Mouse (Mus musculus) myocyte (in vitro differentiated cells): Measurements from ENCODE around the gene Krt27. TPM values are rescaled to one million over a fixed set of nuclear protein-coding genes. Genes with fewer than 3 reads are reported as not detected.

Experiments
- H3K27me3 ChIP-seq: one replicate; pipeline ENCODE4 v1.6.1; 2011; ENCODE audit not compliant: control insufficient read depth, insufficient read depth, insufficient read length
- H3K36me3 ChIP-seq: one replicate; pipeline ENCODE4 v1.6.1; 2011; ENCODE audit not compliant: control insufficient read depth, insufficient read depth
- H3K4me2 ChIP-seq: one replicate; pipeline ENCODE4 v1.6.1; 2011; ENCODE audit warnings: low read depth, control low read depth
- H3K4me3 ChIP-seq: one replicate; pipeline ENCODE4 v1.5.1; 2011; ENCODE audit warnings: mild to moderate bottlenecking, control low read depth, moderate library complexity
- H3K79me2 ChIP-seq: one replicate; pipeline ENCODE4 v1.6.1; 2011; ENCODE audit not compliant: control insufficient read depth, insufficient read depth
- H3ac ChIP-seq: one replicate; pipeline ENCODE4 v1.6.1; 2011; ENCODE audit not compliant: control insufficient read depth, insufficient read length
- CEBPB ChIP-seq: IDR thresholded peaks from 2 replicates; pipeline ENCODE4 v1.6.1; 2011; ENCODE audit warnings: mild to moderate bottlenecking, moderate library complexity; ENCODE audit not compliant: poor library complexity, insufficient read depth, severe bottlenecking
- E2F4 ChIP-seq: IDR thresholded peaks from one replicate; pipeline ENCODE4 v1.6.1; 2011; ENCODE audit warnings: mild to moderate bottlenecking, control low read depth, moderate library complexity; ENCODE audit not compliant: insufficient read depth
- MAX ChIP-seq: IDR thresholded peaks from one replicate; pipeline ENCODE4 v1.6.1; 2011; ENCODE audit warnings: low read depth, mild to moderate bottlenecking, control low read depth
- MYOD1 ChIP-seq, 3 experiments: IDR thresholded peaks; one replicate each; pipeline ENCODE4 v1.6.1; 2011; ENCODE audit warnings: control low read depth in 2 of 3, low read depth in 2 of 3, mild to moderate bottlenecking in 2 of 3, moderate library complexity in 1 of 3; ENCODE audit not compliant: insufficient read length in 2 of 3, control insufficient read depth in 1 of 3
- MYOG ChIP-seq, 3 experiments: IDR thresholded peaks; one replicate each; pipeline ENCODE4 v1.6.1; 2011; ENCODE audit warnings: control low read depth in 2 of 3, low read depth in 2 of 3, mild to moderate bottlenecking in 2 of 3; ENCODE audit not compliant: insufficient read length in 2 of 3, control insufficient read depth in 1 of 3, insufficient read depth in 1 of 3
- POLR2A ChIP-seq: IDR thresholded peaks from one replicate; pipeline ENCODE4 v1.6.1; 2011; ENCODE audit warnings: low read depth, mild to moderate bottlenecking, control low read depth, moderate library complexity; ENCODE audit not compliant: insufficient read length
- POLR2AphosphoS2 ChIP-seq: IDR thresholded peaks from one replicate; pipeline ENCODE4 v1.6.1; 2011; ENCODE audit warnings: low read depth, control low read depth; ENCODE audit not compliant: insufficient read length
- REST ChIP-seq: IDR thresholded peaks from one replicate; pipeline ENCODE4 v1.6.1; 2011; ENCODE audit warnings: mild to moderate bottlenecking, control low read depth, moderate library complexity; ENCODE audit not compliant: insufficient read depth, insufficient read length
- SRF ChIP-seq: IDR thresholded peaks from one replicate; pipeline ENCODE4 v1.6.1; 2011; ENCODE audit warnings: low read depth; ENCODE audit not compliant: control insufficient read depth, insufficient read length
- TCF12 ChIP-seq: IDR thresholded peaks from one replicate; pipeline ENCODE4 v1.6.1; 2011; ENCODE audit warnings: mild to moderate bottlenecking, control low read depth; ENCODE audit not compliant: poor library complexity, insufficient read depth, severe bottlenecking
- TCF3 ChIP-seq: IDR thresholded peaks from one replicate; pipeline ENCODE4 v1.6.1; 2011; ENCODE audit warnings: low read depth, control low read depth; ENCODE audit not compliant: insufficient read length
- USF1 ChIP-seq: IDR thresholded peaks from one replicate; pipeline ENCODE4 v1.6.1; 2011; ENCODE audit warnings: low read depth, mild to moderate bottlenecking, control low read depth, moderate library complexity
- polyA plus RNA-seq: library from polyadenylated mRNA; unstranded; fragments of >200 nt; fragmentation: generic; extraction: Trizol; gene quantifications from one replicate; pipeline ENCODE4 v1.2.1, GENCODE M21; 2012; ENCODE audit warnings: missing spikeins

The Krt27 gene
- polyA plus RNA-seq, 1 experiment, result not detected

- Histone ChIP-seq H3K36me3 (no peaks in the 10 kb centered on the region), H3ac (no peak overlapping the region), H3K27me3 (peaks cover 38% of the 10 kb centered on the region), H3K4me2 (no peak overlapping the region), H3K79me2 (no peaks in the 10 kb centered on the region), H3K4me3 (no peak overlapping the region)
- TF ChIP-seq MYOG (IDR thresholded peaks at IDR 0.05; ENCODE audit: control insufficient read depth in 1 of 3, insufficient read depth in 1 of 3, insufficient read length in 2 of 3, low read depth in 2 of 3), result no peak
- no peak for TF ChIP-seq TCF3
Measured at GRCm38 (mm10) chr11:99396034-99396433, 45.1 kb upstream of the Krt27 start.

GRCm38 (mm10) chr11:99392492-99392891, 41.6 kb upstream of the Krt27 start:
- H3K79me2 ChIP-seq, result no peaks in the 10 kb centered on the region
- no peak overlapping the region for H3K4me3 ChIP-seq
- no peak overlapping the region for H3ac ChIP-seq
- H3K36me3 ChIP-seq, result no peaks in the 10 kb centered on the region
- peaks cover 7% of the 10 kb centered on the region for H3K27me3 ChIP-seq
- no peak overlapping the region for H3K4me2 ChIP-seq
- no peak for TF ChIP-seq MYOG (IDR thresholded peaks at IDR 0.05; ENCODE audit: control insufficient read depth in 1 of 3, insufficient read depth in 1 of 3, insufficient read length in 2 of 3, low read depth in 2 of 3)
- no peak for TF ChIP-seq TCF12
- no peak for TF ChIP-seq REST
- TF ChIP-seq E2F4, result no peak
- TF ChIP-seq MAX, result no peak
- TF ChIP-seq USF1, result no peak
- no peak for TF ChIP-seq POLR2AphosphoS2
- no peak for TF ChIP-seq CEBPB
- no peak for TF ChIP-seq SRF
- TF ChIP-seq TCF3, result no peak
- no peak for TF ChIP-seq MYOD1 (IDR thresholded peaks at IDR 0.05; ENCODE audit: control insufficient read depth in 1 of 3, insufficient read length in 2 of 3, low read depth in 2 of 3)
- no peak for TF ChIP-seq POLR2A

- no peak overlapping the region for H3K4me3 ChIP-seq
- H3ac ChIP-seq, result no peak overlapping the region
- H3K36me3 ChIP-seq, result no peaks in the 10 kb centered on the region
- no peaks in the 10 kb centered on the region for H3K27me3 ChIP-seq
- no peaks in the 10 kb centered on the region for H3K79me2 ChIP-seq
- no peak for TF ChIP-seq MYOG (IDR thresholded peaks at IDR 0.05; ENCODE audit: control insufficient read depth in 1 of 3, insufficient read depth in 1 of 3, insufficient read length in 2 of 3, low read depth in 2 of 3)
- no peak for TF ChIP-seq E2F4
- TF ChIP-seq REST, result no peak
- no peak for TF ChIP-seq SRF
- no peak for TF ChIP-seq USF1
- no peak for TF ChIP-seq MAX
- peak overlapping the region; percentile 2 for H3K4me2 ChIP-seq
Measured at GRCm38 (mm10) chr11:99391375-99391774, 40.5 kb upstream of the Krt27 start.

- TF ChIP-seq POLR2AphosphoS2 (no peak), MAX (no peak), CEBPB (no peak), SRF (no peak), USF1 (no peak), TCF3 (no peak), REST (no peak), MYOD1 (IDR thresholded peaks at IDR 0.05; ENCODE audit: control insufficient read depth in 1 of 3, insufficient read length in 2 of 3, low read depth in 2 of 3) (no peak), E2F4 (no peak), POLR2A (no peak), TCF12 (no peak), MYOG (IDR thresholded peaks at IDR 0.05; ENCODE audit: control insufficient read depth in 1 of 3, insufficient read depth in 1 of 3, insufficient read length in 2 of 3, low read depth in 2 of 3) (no peak)
- no peak overlapping the region for H3K4me3 ChIP-seq
- H3K36me3 ChIP-seq, result no peaks in the 10 kb centered on the region
- H3ac ChIP-seq, result no peak overlapping the region
- no peaks in the 10 kb centered on the region for H3K27me3 ChIP-seq
- H3K4me2 ChIP-seq, result peak overlapping the region; percentile 2
- no peaks in the 10 kb centered on the region for H3K79me2 ChIP-seq
Measured at GRCm38 (mm10) chr11:99390866-99391265, 40.0 kb upstream of the Krt27 start.

GRCm38 (mm10) chr11:99389264-99389663, 38.4 kb upstream of the Krt27 start, which contains the start of gene Krt10:
TSS of gene Krt10 (minus strand) at chr11:99389364.
- TF ChIP-seq E2F4, result no peak
- TF ChIP-seq REST, result no peak
- TF ChIP-seq MYOD1 (IDR thresholded peaks at IDR 0.05; ENCODE audit: control insufficient read depth in 1 of 3, insufficient read length in 2 of 3, low read depth in 2 of 3), result no peak
- no peak for TF ChIP-seq CEBPB
- TF ChIP-seq TCF12, result no peak
- TF ChIP-seq MYOG (IDR thresholded peaks at IDR 0.05; ENCODE audit: control insufficient read depth in 1 of 3, insufficient read depth in 1 of 3, insufficient read length in 2 of 3, low read depth in 2 of 3), result no peak
- TF ChIP-seq POLR2AphosphoS2, result no peak
- no peak for TF ChIP-seq MAX
- TF ChIP-seq USF1, result no peak
- no peak for TF ChIP-seq SRF
- no peak for TF ChIP-seq TCF3
- TF ChIP-seq POLR2A, result no peak
- no peak within 1 kb of the TSS for H3ac ChIP-seq
- no peaks in the 10 kb centered on the region for H3K79me2 ChIP-seq
- no peaks in the 10 kb centered on the region for H3K36me3 ChIP-seq
- H3K4me2 ChIP-seq, result no peak within 1 kb of the TSS
- no peaks in the 10 kb centered on the region for H3K27me3 ChIP-seq
- H3K4me3 ChIP-seq, result no peak within 1 kb of the TSS
